Mouse (Mus musculus) limb, embryonic 13.5 days (tissue): ENCODE data around the gene Esrrg. TPM values are rescaled to one million over a fixed set of nuclear protein-coding genes. Genes with fewer than 3 reads are reported as not detected.

Source experiments
- ATAC-seq: fragments of 200-750 bp; cut with Nextera tagmentation; 2 replicates; pipeline ENCODE4 v1.8.0; 2017; ENCODE audit warnings: low read depth, moderate number of reproducible peaks, moderate TSS enrichment; ENCODE audit not compliant: low FRiP score
- H3K27ac ChIP-seq: fragments of 300-500 bp; sonication (generic); 2 replicates; pipeline ENCODE4 v1.5.1; 2015; ENCODE audit warnings: inconsistent platforms, mild to moderate bottlenecking, moderate library complexity
- H3K27me3 ChIP-seq: fragments of 300-500 bp; sonication (generic); 2 replicates; pipeline ENCODE4 v1.6.1; 2015; ENCODE audit warnings: mild to moderate bottlenecking, inconsistent platforms
- H3K36me3 ChIP-seq: fragments of 300-500 bp; sonication (generic); 2 replicates; pipeline ENCODE4 v1.6.1; 2015; ENCODE audit warnings: inconsistent platforms, mild to moderate bottlenecking, moderate library complexity
- H3K4me1 ChIP-seq: fragments of 300-500 bp; sonication (generic); 2 replicates; pipeline ENCODE4 v1.6.1; 2015; ENCODE audit warnings: inconsistent platforms
- H3K4me2 ChIP-seq: fragments of 300-500 bp; sonication (generic); replicated peaks from 2 replicates; pipeline ENCODE4 v1.6.1; 2015; ENCODE audit warnings: inconsistent platforms, mild to moderate bottlenecking, moderate library complexity
- H3K4me3 ChIP-seq: fragments of 300-500 bp; sonication (generic); 2 replicates; pipeline ENCODE4 v1.5.1; 2015; ENCODE audit warnings: moderate library complexity, mild to moderate bottlenecking, inconsistent platforms
- H3K9ac ChIP-seq: fragments of 300-500 bp; sonication (generic); 2 replicates; pipeline ENCODE4 v1.6.1; 2015; ENCODE audit warnings: mild to moderate bottlenecking, inconsistent platforms
- H3K9me3 ChIP-seq: fragments of 300-500 bp; sonication (generic); 2 replicates; pipeline ENCODE4 v1.6.1; 2016; ENCODE audit warnings: inconsistent platforms
- WGBS: fragments of 180-500 bp; shearing (Covaris S2); methylation state at CpG from one replicate; pipeline ENCODE4 v1.1.7; 2015; 5-methylcytosine and 5-hydroxymethylcytosine counted together
- polyA plus RNA-seq: library from polyadenylated mRNA; unstranded; fragments of >200 nt; fragmentation: Nextera tagmentation; extraction: Ambion mirVana; gene quantifications from 2 replicates; pipeline ENCODE4 v1.2.1, GENCODE M21; 2015

The Esrrg gene
- polyA plus RNA-seq, 1 experiment from 2014 or later, result 3.1 TPM

DNA sequence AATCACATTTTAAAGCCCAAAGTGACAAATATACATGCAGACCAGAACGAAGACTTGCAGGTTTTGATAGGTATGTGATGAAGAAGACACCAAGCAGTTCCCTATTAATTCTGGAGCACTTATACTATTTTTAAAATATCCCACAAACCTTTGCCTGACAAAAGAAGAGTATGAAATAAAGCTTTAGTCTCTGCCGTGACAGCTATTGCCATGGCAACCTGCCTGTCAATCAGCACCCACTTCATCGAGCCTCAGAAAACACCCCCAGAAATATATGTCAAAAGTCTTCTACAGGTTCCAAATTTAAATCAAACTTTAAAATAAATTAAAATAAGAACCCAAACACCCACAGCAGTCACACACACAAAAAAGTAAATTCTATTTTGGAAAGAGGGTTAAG lies 112.4 kb downstream of the Esrrg start:
- H3K4me1 ChIP-seq, result no peaks in the 10 kb centered on the region
- no peak overlapping the region for H3K9ac ChIP-seq
- no peaks in the 10 kb centered on the region for H3K36me3 ChIP-seq
- H3K27ac ChIP-seq, result no peak overlapping the region
- no peaks in the 10 kb centered on the region for H3K27me3 ChIP-seq
- 83% methylated on average over 3 of the region's 3 CpGs for WGBS
- ATAC-seq, result no peak
- H3K4me3 ChIP-seq, result no peak overlapping the region
- no peak overlapping the region for H3K4me2 ChIP-seq
- no peaks in the 10 kb centered on the region for H3K9me3 ChIP-seq

DNA sequence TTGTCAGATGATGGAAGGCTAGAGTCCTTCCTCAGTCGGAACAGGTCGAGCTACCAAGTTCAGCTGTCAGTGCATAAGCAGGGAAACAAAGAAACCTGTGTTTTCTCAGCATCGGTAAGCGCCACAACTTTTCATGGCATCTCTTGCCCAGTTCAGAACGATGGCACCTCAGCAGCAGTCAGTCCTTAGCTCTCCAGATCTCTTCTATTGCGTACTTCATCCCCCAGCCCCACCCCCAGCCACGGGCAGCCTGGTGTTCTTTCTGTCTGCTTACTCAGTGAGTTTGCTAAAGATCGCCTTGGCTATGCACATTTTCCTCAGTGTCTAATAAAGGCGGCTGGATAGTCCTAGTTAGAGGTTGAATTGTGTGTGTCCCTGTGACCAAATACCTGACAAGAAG lies 113.4 kb downstream of the Esrrg start:
- no peak for ATAC-seq
- no peak overlapping the region for H3K4me3 ChIP-seq
- 69% methylated on average over 9 of the region's 9 CpGs for WGBS
- H3K27ac ChIP-seq, result no peak overlapping the region
- H3K4me1 ChIP-seq, result no peaks in the 10 kb centered on the region
- H3K9me3 ChIP-seq, result no peaks in the 10 kb centered on the region
- no peaks in the 10 kb centered on the region for H3K36me3 ChIP-seq
- H3K4me2 ChIP-seq, result no peak overlapping the region
- no peak overlapping the region for H3K9ac ChIP-seq
- no peaks in the 10 kb centered on the region for H3K27me3 ChIP-seq

DNA sequence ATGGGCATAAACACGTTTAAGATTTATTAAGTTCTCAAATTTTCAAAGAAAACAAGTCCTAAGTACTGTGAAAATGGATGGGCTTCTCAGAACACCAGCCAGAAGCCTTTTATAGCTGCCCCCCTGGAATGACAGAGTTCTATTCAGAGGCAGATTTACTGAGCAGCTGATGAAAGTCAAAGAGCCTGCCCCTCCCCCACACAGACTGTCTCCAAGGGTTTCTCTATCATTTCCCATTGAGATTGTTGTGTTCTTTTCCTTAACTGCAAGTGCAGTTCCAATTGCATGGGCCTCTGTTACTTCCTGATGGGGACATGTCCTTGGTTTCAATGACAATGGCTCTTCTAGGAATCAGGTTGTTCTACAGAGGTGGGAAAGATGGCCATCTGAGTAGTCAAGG lies 116.1 kb downstream of the Esrrg start:
- Histone ChIP-seq H3K9me3 (no peaks in the 10 kb centered on the region), H3K4me1 (no peaks in the 10 kb centered on the region), H3K4me3 (no peak overlapping the region), H3K9ac (no peak overlapping the region), H3K4me2 (no peak overlapping the region), H3K27me3 (no peaks in the 10 kb centered on the region), H3K27ac (no peak overlapping the region), H3K36me3 (no peaks in the 10 kb centered on the region)
- 12% methylated on average over 1 of the region's 1 CpGs for WGBS
- ATAC-seq, result no peak

DNA sequence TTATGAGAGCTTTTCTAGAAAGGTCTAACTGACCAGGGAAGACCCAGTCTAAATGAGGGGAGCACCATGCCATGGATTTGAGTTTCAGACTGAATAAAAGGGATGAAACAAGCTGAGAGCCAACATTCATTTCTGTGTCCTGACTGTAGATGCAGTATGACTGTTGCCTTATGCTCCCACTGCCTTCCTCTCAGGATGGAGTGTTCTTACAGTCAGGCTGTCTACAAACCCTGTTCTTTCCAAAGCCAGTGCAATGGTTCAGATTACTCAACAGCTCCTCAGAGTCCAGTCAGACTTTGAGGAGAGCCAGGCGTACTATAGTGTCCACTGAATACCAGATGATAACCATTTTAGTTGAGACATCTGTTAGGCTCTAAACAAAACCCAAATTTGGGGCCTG lies 116.8 kb downstream of the Esrrg start:
- H3K9me3 ChIP-seq, result no peaks in the 10 kb centered on the region
- ATAC-seq, result no peak
- 76% methylated on average over 1 of the region's 1 CpGs for WGBS
- no peaks in the 10 kb centered on the region for H3K36me3 ChIP-seq
- H3K9ac ChIP-seq, result no peak overlapping the region
- H3K27ac ChIP-seq, result no peak overlapping the region
- H3K4me1 ChIP-seq, result no peaks in the 10 kb centered on the region
- no peak overlapping the region for H3K4me3 ChIP-seq
- H3K27me3 ChIP-seq, result no peaks in the 10 kb centered on the region
- H3K4me2 ChIP-seq, result no peak overlapping the region

DNA sequence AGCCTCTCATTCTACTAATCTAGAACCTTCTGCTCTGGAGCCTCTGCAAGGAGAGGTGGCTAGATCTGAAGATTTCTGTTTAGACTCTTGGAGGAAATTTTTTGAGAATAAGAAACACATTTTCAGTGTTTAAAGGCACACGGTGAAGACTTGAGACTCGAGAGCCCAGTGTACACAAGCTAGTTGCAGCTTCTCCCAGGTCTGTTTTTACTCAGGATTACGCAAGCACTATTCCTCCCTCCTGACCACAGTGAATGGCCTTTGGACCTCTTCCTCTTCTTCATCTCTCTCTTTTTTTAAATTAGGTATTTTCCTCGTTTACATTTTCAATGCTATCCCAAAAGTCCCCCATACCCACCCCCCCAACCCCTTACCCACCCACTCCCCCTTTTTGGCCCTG lies 122.6 kb downstream of the Esrrg start:
- H3K9ac ChIP-seq, result no peak overlapping the region
- no peaks in the 10 kb centered on the region for H3K36me3 ChIP-seq
- H3K27me3 ChIP-seq, result no peaks in the 10 kb centered on the region
- H3K4me1 ChIP-seq, result no peaks in the 10 kb centered on the region
- 83% methylated on average over 4 of the region's 4 CpGs for WGBS
- H3K4me3 ChIP-seq, result no peak overlapping the region
- H3K9me3 ChIP-seq, result no peaks in the 10 kb centered on the region
- no peak for ATAC-seq
- H3K27ac ChIP-seq, result no peak overlapping the region
- H3K4me2 ChIP-seq, result no peak overlapping the region

DNA sequence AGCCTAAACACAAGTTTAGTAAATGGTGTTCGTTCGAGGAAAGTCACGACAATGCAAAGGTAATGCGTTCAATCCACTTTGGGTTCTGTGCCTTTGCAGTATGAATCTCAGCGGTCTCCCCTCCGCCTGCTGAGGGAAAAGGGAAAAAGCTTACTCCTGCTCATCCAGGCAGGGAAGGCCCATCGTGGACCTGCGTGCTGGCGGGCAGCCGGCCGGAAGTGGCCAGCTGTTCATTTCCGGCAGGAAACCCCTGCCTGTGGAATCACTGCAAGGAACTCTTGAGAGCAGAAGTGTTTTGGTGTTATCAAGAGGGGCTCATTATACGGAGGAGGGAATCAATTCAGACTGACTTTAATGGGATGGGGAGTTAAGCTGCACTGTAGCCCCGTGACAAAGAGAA lies 127.9 kb downstream of the Esrrg start:
- Histone ChIP-seq H3K9ac (no peak overlapping the region), H3K27me3 (no peaks in the 10 kb centered on the region), H3K27ac (no peak overlapping the region), H3K4me2 (0 out of 2 replicates have a peak overlapping the region, but pooled peaks have one; percentile 1), H3K4me3 (no peak overlapping the region), H3K36me3 (no peaks in the 10 kb centered on the region), H3K9me3 (no peaks in the 10 kb centered on the region), H3K4me1 (peaks cover 12% of the 10 kb centered on the region)
- ATAC-seq, result no peak
- WGBS, result 47% methylated on average over 14 of the region's 14 CpGs

DNA sequence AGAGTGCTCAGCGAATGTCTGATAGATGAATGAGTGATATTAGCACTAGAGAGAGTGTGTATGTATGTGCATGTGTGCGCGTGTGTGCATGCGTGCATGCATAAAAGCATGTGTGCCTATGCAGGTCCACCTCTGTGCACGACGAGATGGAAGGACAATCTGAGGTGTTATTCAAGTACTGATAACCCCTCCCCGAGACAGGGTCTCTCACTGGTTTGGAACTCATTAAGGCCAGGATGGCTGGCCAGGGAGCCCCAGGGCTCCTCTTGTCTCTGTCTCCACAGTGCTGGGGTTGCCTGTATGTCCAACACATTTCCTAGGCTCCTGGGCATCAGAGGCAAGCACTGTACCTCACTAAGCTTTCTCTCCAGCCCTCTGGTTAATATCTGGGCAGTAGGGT lies 128.7 kb downstream of the Esrrg start:
- no peak overlapping the region for H3K9ac ChIP-seq
- no peaks in the 10 kb centered on the region for H3K36me3 ChIP-seq
- H3K4me1 ChIP-seq, result peaks cover 12% of the 10 kb centered on the region
- no peak overlapping the region for H3K4me3 ChIP-seq
- no peak for ATAC-seq
- no peaks in the 10 kb centered on the region for H3K9me3 ChIP-seq
- H3K4me2 ChIP-seq, result no peak overlapping the region
- H3K27me3 ChIP-seq, result no peaks in the 10 kb centered on the region
- H3K27ac ChIP-seq, result no peak overlapping the region
- 78% methylated on average over 7 of the region's 7 CpGs for WGBS

DNA sequence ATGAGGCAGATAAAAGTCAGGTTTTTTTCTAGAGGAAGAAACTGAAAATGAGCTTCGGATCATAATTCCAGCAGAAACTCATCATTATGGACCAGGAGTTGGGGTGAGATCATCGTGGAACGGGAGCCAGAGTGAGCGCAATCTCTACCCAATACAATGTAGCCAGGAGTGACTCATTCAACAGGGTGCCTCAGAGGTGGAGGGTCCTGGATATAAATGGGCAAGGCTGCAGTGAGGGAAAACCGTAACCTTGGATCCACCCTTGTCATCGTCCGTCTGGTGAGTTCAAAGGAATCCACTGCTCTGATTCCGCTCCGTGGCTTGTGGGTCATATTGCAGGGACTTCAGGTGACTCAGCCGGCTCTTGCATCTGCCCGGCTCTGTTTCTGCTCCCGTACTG lies 131.9 kb downstream of the Esrrg start:
- no peak overlapping the region for H3K4me2 ChIP-seq
- no peak overlapping the region for H3K27ac ChIP-seq
- no peaks in the 10 kb centered on the region for H3K27me3 ChIP-seq
- H3K9ac ChIP-seq, result no peak overlapping the region
- WGBS, result 72% methylated on average over 12 of the region's 12 CpGs
- no peaks in the 10 kb centered on the region for H3K36me3 ChIP-seq
- H3K4me1 ChIP-seq, result peaks cover 12% of the 10 kb centered on the region
- no peak overlapping the region for H3K4me3 ChIP-seq
- no peak for ATAC-seq
- peaks cover under 1% of the 10 kb centered on the region; the same call in 1 of the 2 replicates for H3K9me3 ChIP-seq

DNA sequence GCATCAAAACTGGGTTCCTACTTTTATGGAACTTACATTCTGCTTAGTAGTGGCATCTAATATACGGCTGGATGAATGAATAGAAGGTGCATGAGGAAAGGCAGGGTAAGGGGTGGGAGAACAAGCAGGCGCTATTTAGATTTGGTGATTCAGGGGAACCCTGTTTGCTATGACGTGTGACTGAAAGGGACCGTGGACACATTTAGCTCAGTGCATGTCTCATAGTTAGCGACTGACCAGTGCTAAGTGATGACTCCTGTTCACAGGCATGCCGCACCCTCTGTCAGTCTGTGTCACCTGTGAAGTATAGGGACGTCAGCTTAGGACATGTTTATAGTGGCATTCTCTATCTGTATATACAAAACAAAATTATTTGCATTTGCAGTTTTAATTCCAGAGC lies 132.7 kb downstream of the Esrrg start:
- Histone ChIP-seq H3K36me3 (no peaks in the 10 kb centered on the region), H3K9ac (no peak overlapping the region), H3K4me2 (no peak overlapping the region), H3K27me3 (no peaks in the 10 kb centered on the region), H3K4me1 (peaks cover 11% of the 10 kb centered on the region), H3K27ac (no peak overlapping the region), H3K4me3 (no peak overlapping the region), H3K9me3 (peaks cover 3% of the 10 kb centered on the region)
- 92% methylated on average over 7 of the region's 7 CpGs for WGBS
- no peak for ATAC-seq

DNA sequence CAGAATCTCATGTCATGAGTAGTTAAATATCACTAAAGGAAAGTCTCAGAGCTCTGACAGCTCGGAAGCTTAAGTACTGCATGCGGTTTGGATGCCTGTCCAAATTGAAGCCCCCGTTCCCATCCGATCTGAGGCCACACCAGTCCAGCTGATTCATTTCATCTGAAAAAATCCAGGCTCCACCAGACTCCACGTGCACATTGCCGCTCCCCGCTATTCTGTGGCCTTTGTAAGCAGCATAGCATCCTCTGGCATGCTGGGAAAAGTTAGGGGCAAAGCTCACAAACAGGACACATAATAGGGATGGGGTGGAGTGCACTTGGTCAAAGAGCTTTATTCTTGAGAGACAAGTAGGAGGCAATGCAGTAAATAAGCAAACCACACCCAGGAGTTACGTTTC lies 133.5 kb downstream of the Esrrg start:
- H3K9ac ChIP-seq, result no peak overlapping the region
- peaks cover 3% of the 10 kb centered on the region for H3K9me3 ChIP-seq
- ATAC-seq, result no peak
- H3K36me3 ChIP-seq, result no peaks in the 10 kb centered on the region
- WGBS, result 71% methylated on average over 8 of the region's 8 CpGs
- peaks cover 4% of the 10 kb centered on the region for H3K4me1 ChIP-seq
- H3K4me2 ChIP-seq, result no peak overlapping the region
- H3K4me3 ChIP-seq, result no peak overlapping the region
- no peaks in the 10 kb centered on the region for H3K27me3 ChIP-seq
- H3K27ac ChIP-seq, result no peak overlapping the region

DNA sequence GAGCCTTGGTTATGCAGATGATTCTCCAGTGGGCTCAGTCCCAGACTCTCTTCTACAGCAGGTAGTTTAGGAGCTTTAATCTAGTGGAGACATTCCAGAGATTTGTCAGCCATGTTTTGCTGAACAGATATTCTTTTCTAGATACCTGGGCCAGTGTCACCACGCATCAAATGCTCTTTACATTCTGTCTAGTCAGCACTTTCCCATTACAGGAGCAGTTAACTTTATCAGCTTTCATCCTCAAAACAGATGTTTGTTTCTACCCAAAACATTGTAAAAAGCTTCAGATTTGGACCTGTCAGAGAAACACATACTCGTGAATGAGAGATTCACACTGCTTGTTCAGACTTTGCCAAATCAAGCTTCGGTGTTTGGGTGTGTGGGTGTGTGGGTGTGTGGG lies 140.7 kb downstream of the Esrrg start:
- Histone ChIP-seq H3K4me3 (no peak overlapping the region), H3K27me3 (no peaks in the 10 kb centered on the region), H3K36me3 (no peaks in the 10 kb centered on the region), H3K4me2 (no peak overlapping the region), H3K9me3 (peaks cover 3% of the 10 kb centered on the region), H3K4me1 (no peaks in the 10 kb centered on the region), H3K27ac (no peak overlapping the region), H3K9ac (no peak overlapping the region)
- no peak for ATAC-seq
- WGBS, result 82% methylated on average over 3 of the region's 3 CpGs

DNA sequence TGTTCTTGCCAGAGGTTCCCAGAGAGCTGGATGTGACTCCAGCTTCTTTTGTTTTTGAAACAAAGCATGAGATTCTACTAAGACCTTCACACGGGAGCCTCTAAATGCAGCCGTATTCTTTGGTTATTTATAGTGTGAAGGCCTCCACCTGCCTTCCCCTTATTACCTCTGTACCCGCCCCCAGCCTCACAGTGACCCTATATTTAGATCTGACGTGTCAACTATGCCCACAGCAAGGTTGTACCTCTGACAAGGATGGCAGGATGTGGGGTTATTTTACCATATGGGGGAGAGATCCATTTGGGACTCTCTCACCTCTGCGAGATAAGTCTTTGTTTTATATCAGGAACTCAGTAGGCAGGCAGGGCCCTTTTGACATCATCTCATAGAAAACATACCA lies 141.3 kb downstream of the Esrrg start:
- no peaks in the 10 kb centered on the region for H3K4me1 ChIP-seq
- H3K9ac ChIP-seq, result no peak overlapping the region
- H3K27ac ChIP-seq, result no peak overlapping the region
- no peaks in the 10 kb centered on the region for H3K27me3 ChIP-seq
- H3K36me3 ChIP-seq, result no peaks in the 10 kb centered on the region
- no peak overlapping the region for H3K4me3 ChIP-seq
- 63% methylated on average over 5 of the region's 5 CpGs for WGBS
- peaks cover 3% of the 10 kb centered on the region for H3K9me3 ChIP-seq
- H3K4me2 ChIP-seq, result no peak overlapping the region
- ATAC-seq, result no peak

DNA sequence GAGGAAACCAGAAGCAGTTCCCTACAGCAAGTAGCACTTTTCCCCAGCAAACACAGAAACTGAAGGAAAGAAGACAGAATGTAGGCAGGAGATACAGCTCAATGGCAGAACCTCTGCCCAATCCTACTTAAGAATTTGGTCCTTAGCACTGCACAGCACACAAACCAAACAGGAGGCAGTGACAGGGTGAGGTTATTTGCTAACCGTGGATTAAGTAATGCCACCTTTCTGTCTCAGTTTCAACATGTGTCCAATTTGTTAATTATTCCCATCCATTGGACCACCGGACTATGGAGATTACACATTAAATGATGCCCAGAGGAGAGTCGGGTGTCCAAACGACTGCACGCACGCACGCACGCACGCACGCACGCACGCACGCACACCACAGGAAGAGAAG lies 146.9 kb downstream of the Esrrg start:
- Histone ChIP-seq H3K4me1 (no peaks in the 10 kb centered on the region), H3K36me3 (no peaks in the 10 kb centered on the region), H3K9me3 (no peaks in the 10 kb centered on the region), H3K4me3 (no peak overlapping the region), H3K9ac (no peak overlapping the region), H3K4me2 (no peak overlapping the region), H3K27me3 (no peaks in the 10 kb centered on the region), H3K27ac (no peak overlapping the region)
- 84% methylated on average over 13 of the region's 13 CpGs for WGBS
- no peak for ATAC-seq
